In genomic region chr8:96246017-96246416, GRCm38 (mm10) we compare ENCODE assay signal across 11 mouse cellular contexts.
DNase-seq lines count a peak whose midpoint lies in the region; ATAC-seq and TF ChIP-seq lines count a peak whose summit lies in the region.
"Had no signal": no experiment of that assay in that cellular context is flagged by ENCODE, and none has a peak within 500 bp of the region (broad histone marks: within the 10 kb centered on the region; RNA-seq: fewer than 3 reads in every experiment).

No protein-coding gene starts in this region.

- H3K4me2 ChIP-seq in forebrain, postnatal 0 days (ENCODE audit: low read depth) = no peak overlapping the region
- no peak overlapping the region for H3K4me2 ChIP-seq in forebrain, embryonic 12.5 days

- no peaks in the 10 kb centered on the region for H3K27me3 ChIP-seq in forebrain, postnatal 0 days (ENCODE audit: insufficient read depth, low read length)
- H3K27me3 ChIP-seq in forebrain, embryonic 12.5 days = no peaks in the 10 kb centered on the region
- H3K27me3 ChIP-seq in heart, embryonic 10.5 days (ENCODE audit: insufficient read depth, poor library complexity, severe bottlenecking) = no peaks in the 10 kb centered on the region

- no peaks in the 10 kb centered on the region for H3K9me3 ChIP-seq in forebrain, postnatal 0 days (ENCODE audit: low read length)
- H3K9me3 ChIP-seq in forebrain, embryonic 12.5 days = no peaks in the 10 kb centered on the region
- H3K9me3 ChIP-seq in heart, embryonic 10.5 days = no peaks in the 10 kb centered on the region

- DNase-seq in forebrain, postnatal 0 days = peak; percentile 38
- DNase-seq in left cerebral cortex, postnatal 4 days = peak; percentile 13
- no peak for DNase-seq in left cerebral cortex, adult 11 months (ENCODE audit: low spot score)
- peak; percentile 7 for DNase-seq in cerebellum, adult 9-10 months
- DNase-seq in heart, embryonic 10.5 days (ENCODE audit: low spot score) = no peak
- DNase-seq in kidney, adult 9 months = no peak
- DNase-seq: adrenal gland, postnatal 36 days; kidney, adult 18-20 months had no signal

- H3K36me3 ChIP-seq in forebrain, postnatal 0 days (ENCODE audit: insufficient read depth) = no peaks in the 10 kb centered on the region
- no peaks in the 10 kb centered on the region for H3K36me3 ChIP-seq in forebrain, embryonic 12.5 days (replicated peaks)
- no peaks in the 10 kb centered on the region for H3K36me3 ChIP-seq in heart, embryonic 10.5 days

- TF ChIP-seq CTCF in forebrain, postnatal 0 days (IDR thresholded peaks at IDR 0.05; ENCODE audit: low read depth) = no peak

- 35% methylated on average over 7 of the region's 7 CpGs for WGBS in forebrain, postnatal 0 days
- WGBS in forebrain, embryonic 12.5 days = 56% methylated on average over 7 of the region's 7 CpGs
- 59% methylated on average over 7 of the region's 7 CpGs for WGBS in heart, embryonic 10.5 days

- H3K4me3 ChIP-seq in forebrain, postnatal 0 days (ENCODE audit: low read depth, low read length) = no peak overlapping the region
- H3K4me3 ChIP-seq in forebrain, embryonic 12.5 days (replicated peaks) = no peak overlapping the region
- H3K4me3 ChIP-seq in heart, embryonic 10.5 days = no peak overlapping the region

- intact Hi-C loops in left cerebral cortex, postnatal 4 days (cut with DNase I) = no loop called here

- 0 out of 2 replicates have a peak, but pooled peaks cover 4% of the 10 kb centered on the region for H3K4me1 ChIP-seq in forebrain, postnatal 0 days (ENCODE audit: insufficient read depth)
- H3K4me1 ChIP-seq in forebrain, embryonic 12.5 days = peaks cover 14% of the 10 kb centered on the region
- H3K4me1 ChIP-seq in heart, embryonic 10.5 days = peaks cover 23% of the 10 kb centered on the region

- H3K9ac ChIP-seq in forebrain, postnatal 0 days = no peak overlapping the region
- H3K9ac ChIP-seq in forebrain, embryonic 12.5 days = no peak overlapping the region

- ATAC-seq in forebrain, postnatal 0 days = no peak
- no peak for ATAC-seq in forebrain, embryonic 12.5 days (ENCODE audit: low FRiP score)
- no peak for ATAC-seq in megakaryocyte-erythroid progenitor cell, adult 5-6 weeks (replicated peaks; ENCODE audit: low FRiP score, low TSS enrichment, poor library complexity, severe bottlenecking)

- H3K27ac ChIP-seq in forebrain, postnatal 0 days (ENCODE audit: low read depth, low read length) = no peak overlapping the region
- no peak overlapping the region for H3K27ac ChIP-seq in forebrain, embryonic 12.5 days
- H3K27ac ChIP-seq in heart, embryonic 10.5 days = peak overlapping the region; percentile 73
- H3K27ac ChIP-seq: macrophage had no signal

Comparison
In these comparisons a context has a peak if more than half of its experiments do, and no peak if none do; other contexts are left out.
1. DNase-seq: peak in forebrain, postnatal 0 days (single experiment), left cerebral cortex, postnatal 4 days (single experiment) and cerebellum, adult 9-10 months (single experiment); none in left cerebral cortex, adult 11 months (single experiment), heart, embryonic 10.5 days (single experiment) and kidney, adult 9 months (single experiment).